Mouse (Mus musculus): ENCODE data around the gene Grk1. TPM values are rescaled to one million over a fixed set of nuclear protein-coding genes. Genes with fewer than 3 reads are reported as not detected.

The Grk1 gene
- polyA plus RNA-seq, 1 experiment from 2014 or later = not detected

GRCm38 (mm10) chr8:13393869-13394268 lies 11.0 kb upstream of the Grk1 start:
- WGBS = 85% methylated on average over 7 of the region's 7 CpGs
- H3K4me1 ChIP-seq (replicated peaks) = no peaks in the 10 kb centered on the region

DNA sequence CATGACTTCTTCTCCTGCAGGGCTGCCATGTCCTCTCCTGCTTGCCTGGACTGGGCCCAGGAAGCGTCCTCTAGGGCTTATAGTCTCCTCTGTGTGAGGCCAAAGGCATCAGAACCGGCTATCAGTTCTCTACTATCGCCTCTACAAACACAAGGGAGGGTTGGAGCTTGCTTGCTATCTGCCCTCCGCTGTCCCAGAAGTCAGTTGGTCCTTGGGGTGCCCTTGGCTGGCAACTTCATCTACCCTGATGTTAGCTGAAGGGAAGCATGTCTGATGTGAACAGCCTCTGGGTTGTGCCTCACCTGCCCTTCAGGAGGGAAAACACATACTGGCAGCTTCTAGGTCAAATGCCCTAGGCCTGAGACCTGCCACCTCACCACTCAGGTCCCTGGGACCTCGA lies 8.2 kb upstream of the Grk1 start, which contains the start of gene Atp4b:
TSS of gene Atp4b (minus strand) at position 101 of the 400 bp plus-strand sequence.
- H3K4me3 ChIP-seq = no peak within 1 kb of the TSS
- H3K36me3 ChIP-seq = no peaks in the 10 kb centered on the region
- no peaks in the 10 kb centered on the region for H3K27me3 ChIP-seq (replicated peaks)
- no peak within 1 kb of the TSS for H3K27ac ChIP-seq (ENCODE audit: poor library complexity, severe bottlenecking)
- no peak within 1 kb of the TSS for H3K9ac ChIP-seq
- ATAC-seq (ENCODE audit: insufficient number of reproducible peaks, low FRiP score) = no peak
- H3K9me3 ChIP-seq (replicated peaks) = no peaks in the 10 kb centered on the region
- no peaks in the 10 kb centered on the region for H3K4me1 ChIP-seq (replicated peaks)
- 61% methylated on average over 5 of the region's 5 CpGs for WGBS
- no peak within 1 kb of the TSS for H3K4me2 ChIP-seq

More at GRCm38 (mm10) chr8:13393869-13394268, 11.0 kb upstream of the Grk1 start:
- no peaks in the 10 kb centered on the region for H3K27me3 ChIP-seq (replicated peaks)
- ATAC-seq (ENCODE audit: insufficient number of reproducible peaks, low FRiP score) = no peak
- H3K4me2 ChIP-seq = no peak overlapping the region
- H3K4me3 ChIP-seq = no peak overlapping the region
- H3K9ac ChIP-seq = no peak overlapping the region
- H3K27ac ChIP-seq (ENCODE audit: poor library complexity, severe bottlenecking) = no peak overlapping the region
- no peaks in the 10 kb centered on the region for H3K9me3 ChIP-seq (replicated peaks)
- no peaks in the 10 kb centered on the region for H3K36me3 ChIP-seq

GRCm38 (mm10) chr8:13403517-13403916 lies 1.4 kb upstream of the Grk1 start:
- Histone ChIP-seq H3K4me1 (replicated peaks) (no peaks in the 10 kb centered on the region), H3K4me3 (no peak overlapping the region), H3K9ac (no peak overlapping the region), H3K9me3 (replicated peaks) (no peaks in the 10 kb centered on the region), H3K36me3 (no peaks in the 10 kb centered on the region), H3K27me3 (replicated peaks) (no peaks in the 10 kb centered on the region), H3K27ac (ENCODE audit: poor library complexity, severe bottlenecking) (no peak overlapping the region), H3K4me2 (no peak overlapping the region)
- 67% methylated on average over 6 of the region's 6 CpGs for WGBS
- ATAC-seq (ENCODE audit: insufficient number of reproducible peaks, low FRiP score) = no peak; the same call in 1 of the 2 replicates

- H3K4me1 ChIP-seq (replicated peaks) = no peaks in the 10 kb centered on the region
- H3K9me3 ChIP-seq (replicated peaks) = no peaks in the 10 kb centered on the region
- H3K27me3 ChIP-seq (replicated peaks) = 0 out of 2 replicates have a peak, but pooled peaks cover 3% of the 10 kb centered on the region
- H3K36me3 ChIP-seq = no peaks in the 10 kb centered on the region
- H3K27ac ChIP-seq (ENCODE audit: poor library complexity, severe bottlenecking) = no peak overlapping the region
- H3K4me2 ChIP-seq = no peak overlapping the region
- WGBS = 83% methylated on average over 5 of the region's 5 CpGs
- no peak for ATAC-seq (ENCODE audit: insufficient number of reproducible peaks, low FRiP score)
- no peak overlapping the region for H3K4me3 ChIP-seq
- no peak overlapping the region for H3K9ac ChIP-seq
Measured at GRCm38 (mm10) chr8:13406011-13406410, 1.1 kb downstream of the Grk1 start.

DNA sequence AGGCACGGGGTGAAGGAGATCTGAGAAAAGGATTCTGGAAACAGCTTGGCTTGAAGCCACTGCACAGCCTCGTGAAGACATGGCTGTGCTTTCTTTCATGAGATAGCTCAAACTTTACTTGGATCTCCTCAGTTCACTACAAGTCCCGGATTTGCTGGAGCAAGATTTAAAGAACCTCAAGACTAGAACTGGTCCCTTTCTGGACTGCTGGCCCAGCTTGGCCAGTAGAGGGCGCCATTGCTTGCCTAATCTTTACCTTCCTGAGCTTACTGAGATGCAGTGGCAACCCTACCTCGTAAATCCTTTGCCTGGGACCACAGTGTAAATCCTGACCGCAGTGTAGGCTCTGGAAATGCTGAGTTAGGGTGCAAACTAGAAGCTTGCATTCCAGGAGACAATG lies 6.7 kb downstream of the Grk1 start:
- H3K27me3 ChIP-seq (replicated peaks) = peaks cover 31% of the 10 kb centered on the region
- no peaks in the 10 kb centered on the region for H3K36me3 ChIP-seq
- WGBS = 32% methylated on average over 6 of the region's 6 CpGs
- H3K9ac ChIP-seq = no peak overlapping the region
- H3K4me2 ChIP-seq = no peak overlapping the region
- no peak for ATAC-seq (ENCODE audit: insufficient number of reproducible peaks, low FRiP score)
- no peak overlapping the region for H3K27ac ChIP-seq (ENCODE audit: poor library complexity, severe bottlenecking)
- no peak overlapping the region for H3K4me3 ChIP-seq
- no peaks in the 10 kb centered on the region for H3K9me3 ChIP-seq (replicated peaks)
- H3K4me1 ChIP-seq (replicated peaks) = no peaks in the 10 kb centered on the region

DNA sequence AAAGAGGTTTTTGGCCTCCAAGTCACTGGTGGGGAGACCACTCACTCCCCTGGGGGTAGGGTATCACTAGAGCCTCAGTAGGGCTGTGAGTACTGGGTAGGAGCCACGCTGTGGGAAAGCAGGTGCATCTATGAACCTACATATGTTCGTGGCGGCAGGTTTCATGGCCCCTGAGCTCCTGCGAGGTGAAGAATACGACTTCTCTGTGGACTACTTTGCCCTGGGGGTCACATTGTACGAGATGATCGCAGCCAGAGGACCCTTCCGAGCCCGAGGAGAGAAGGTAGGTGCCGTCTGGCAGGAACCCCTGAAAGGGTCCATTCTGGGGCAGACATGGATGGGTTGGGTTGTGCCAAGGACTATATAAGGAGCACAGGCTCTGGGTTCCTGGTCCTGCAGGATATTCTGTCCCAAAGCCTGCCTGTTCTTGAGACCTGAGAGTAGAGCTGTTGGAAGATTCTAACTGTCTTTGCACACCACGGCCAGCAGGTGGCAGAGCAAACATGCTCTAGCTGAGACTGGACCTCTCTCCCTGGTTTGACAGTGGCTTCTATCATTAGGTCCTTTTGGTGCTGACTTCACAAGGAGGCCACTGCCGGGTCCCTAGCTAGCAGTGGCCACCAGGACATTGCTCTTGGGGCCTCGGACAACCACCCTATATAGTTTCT lies 8.1 kb downstream of the Grk1 start:
- Histone ChIP-seq H3K36me3 (no peaks in the 10 kb centered on the region), H3K4me1 (replicated peaks) (no peaks in the 10 kb centered on the region), H3K9me3 (replicated peaks) (no peaks in the 10 kb centered on the region), H3K9ac (no peak overlapping the region), H3K27me3 (replicated peaks) (peaks cover 31% of the 10 kb centered on the region), H3K4me2 (no peak overlapping the region), H3K27ac (ENCODE audit: poor library complexity, severe bottlenecking) (no peak overlapping the region), H3K4me3 (no peak overlapping the region)
- ATAC-seq (ENCODE audit: insufficient number of reproducible peaks, low FRiP score) = no peak
- 64% methylated on average over 13 of the region's 13 CpGs for WGBS

DNA sequence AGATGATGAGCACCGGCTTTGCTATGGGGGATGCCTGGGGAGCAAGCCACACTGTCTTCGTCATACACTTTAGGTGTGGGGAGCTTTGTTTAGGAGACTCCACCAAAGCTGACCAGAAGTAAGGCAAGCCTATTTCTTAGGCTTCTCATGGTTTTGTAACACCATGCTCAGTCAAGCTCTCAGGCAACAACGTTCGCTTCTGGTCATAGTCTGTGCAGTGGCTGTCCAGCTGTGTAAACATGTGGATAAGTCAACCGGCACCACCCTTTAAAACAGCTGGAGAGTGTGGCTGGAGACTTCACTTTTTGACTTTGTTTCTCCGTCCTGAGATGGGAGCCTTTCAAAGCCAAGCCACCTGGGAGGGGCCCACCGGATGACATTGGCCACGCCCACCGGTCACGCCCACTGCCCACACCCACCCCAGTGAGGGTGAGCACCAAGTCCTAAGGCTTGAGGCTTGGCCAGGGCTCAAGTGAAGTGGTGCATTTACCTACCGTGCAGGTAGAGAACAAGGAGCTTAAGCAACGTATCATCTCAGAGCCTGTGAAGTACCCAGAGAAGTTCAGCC lies 9.0 kb downstream of the Grk1 start:
- ATAC-seq (ENCODE audit: insufficient number of reproducible peaks, low FRiP score) = no peak
- 55% methylated on average over 12 of the region's 12 CpGs for WGBS
- Histone ChIP-seq H3K4me2 (no peak overlapping the region), H3K4me3 (no peak overlapping the region), H3K9me3 (replicated peaks) (no peaks in the 10 kb centered on the region), H3K27me3 (replicated peaks) (peaks cover 31% of the 10 kb centered on the region), H3K36me3 (no peaks in the 10 kb centered on the region), H3K9ac (no peak overlapping the region), H3K27ac (ENCODE audit: poor library complexity, severe bottlenecking) (no peak overlapping the region), H3K4me1 (replicated peaks) (no peaks in the 10 kb centered on the region)

- no peaks in the 10 kb centered on the region for H3K36me3 ChIP-seq
- no peak overlapping the region for H3K9ac ChIP-seq
- ATAC-seq (ENCODE audit: insufficient number of reproducible peaks, low FRiP score) = no peak
- no peaks in the 10 kb centered on the region for H3K9me3 ChIP-seq (replicated peaks)
- 69% methylated on average over 10 of the region's 10 CpGs for WGBS
- H3K27me3 ChIP-seq (replicated peaks) = peaks cover 28% of the 10 kb centered on the region
- no peak overlapping the region for H3K4me3 ChIP-seq
- no peaks in the 10 kb centered on the region for H3K4me1 ChIP-seq (replicated peaks)
- H3K27ac ChIP-seq (ENCODE audit: poor library complexity, severe bottlenecking) = no peak overlapping the region
- H3K4me2 ChIP-seq = no peak overlapping the region
Measured at GRCm38 (mm10) chr8:13415879-13416278, 11.0 kb downstream of the Grk1 start.

DNA sequence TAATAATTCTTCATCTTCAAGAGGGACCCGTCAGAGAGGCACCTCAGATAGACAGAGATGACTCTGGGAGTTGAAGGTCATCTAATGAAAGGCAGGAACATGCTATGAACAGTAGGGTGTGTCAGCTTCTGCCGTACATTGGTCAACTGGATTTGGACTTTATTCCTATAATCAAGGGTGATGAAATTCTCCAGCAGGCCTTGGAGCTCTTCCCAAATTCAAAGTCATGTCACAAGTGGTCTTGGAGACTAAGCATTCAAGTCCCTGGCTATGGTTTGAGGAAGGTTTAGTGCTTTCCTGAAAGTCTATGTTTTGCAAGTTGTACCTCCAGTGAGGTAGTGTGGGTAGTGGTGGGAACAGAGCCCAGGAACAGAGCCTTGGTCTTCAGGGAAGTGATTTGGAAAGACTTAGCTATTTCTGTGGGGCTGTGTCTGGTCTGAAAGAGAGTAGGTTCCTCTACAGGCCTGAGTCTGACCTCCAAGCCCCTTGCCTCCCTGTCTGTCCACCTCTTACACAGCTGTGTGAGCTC lies 14.3 kb downstream of the Grk1 start:
- H3K27ac ChIP-seq (ENCODE audit: poor library complexity, severe bottlenecking) = no peak overlapping the region
- H3K4me2 ChIP-seq = no peak overlapping the region
- no peaks in the 10 kb centered on the region for H3K36me3 ChIP-seq
- ATAC-seq (ENCODE audit: insufficient number of reproducible peaks, low FRiP score) = no peak
- no peak overlapping the region for H3K9ac ChIP-seq
- no peak overlapping the region for H3K4me3 ChIP-seq
- 69% methylated on average over 2 of the region's 2 CpGs for WGBS
- H3K4me1 ChIP-seq (replicated peaks) = no peaks in the 10 kb centered on the region
- H3K27me3 ChIP-seq (replicated peaks) = peaks cover 14% of the 10 kb centered on the region
- H3K9me3 ChIP-seq (replicated peaks) = no peaks in the 10 kb centered on the region

DNA sequence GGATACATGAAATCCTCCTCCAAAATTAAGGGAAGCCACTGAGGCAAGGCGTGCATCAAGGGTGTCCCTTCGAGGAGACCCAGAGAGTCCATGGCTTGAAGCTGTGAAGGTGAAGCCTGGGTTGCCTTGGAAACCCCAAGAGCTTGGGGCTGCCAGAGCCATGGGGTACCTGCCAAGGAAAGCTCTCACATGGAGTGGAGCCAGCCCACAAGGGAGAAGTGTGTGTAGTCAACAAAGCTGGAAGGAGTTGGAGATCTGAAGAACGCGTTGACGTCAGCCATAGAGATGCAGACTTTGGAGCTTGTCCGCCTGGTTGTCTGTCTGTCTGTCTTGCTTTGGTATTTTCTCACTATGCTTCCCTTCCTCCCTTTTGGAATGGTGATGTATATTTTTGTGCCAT lies 16.1 kb downstream of the Grk1 start:
- ATAC-seq (ENCODE audit: insufficient number of reproducible peaks, low FRiP score) = no peak
- no peak overlapping the region for H3K27ac ChIP-seq (ENCODE audit: poor library complexity, severe bottlenecking)
- no peak overlapping the region for H3K4me2 ChIP-seq
- no peaks in the 10 kb centered on the region for H3K9me3 ChIP-seq (replicated peaks)
- 0 out of 2 replicates have a peak, but pooled peaks cover 2% of the 10 kb centered on the region for H3K27me3 ChIP-seq (replicated peaks)
- H3K4me3 ChIP-seq = no peak overlapping the region
- 86% methylated on average over 6 of the region's 6 CpGs for WGBS
- no peaks in the 10 kb centered on the region for H3K36me3 ChIP-seq
- H3K9ac ChIP-seq = no peak overlapping the region
- H3K4me1 ChIP-seq (replicated peaks) = no peaks in the 10 kb centered on the region

DNA sequence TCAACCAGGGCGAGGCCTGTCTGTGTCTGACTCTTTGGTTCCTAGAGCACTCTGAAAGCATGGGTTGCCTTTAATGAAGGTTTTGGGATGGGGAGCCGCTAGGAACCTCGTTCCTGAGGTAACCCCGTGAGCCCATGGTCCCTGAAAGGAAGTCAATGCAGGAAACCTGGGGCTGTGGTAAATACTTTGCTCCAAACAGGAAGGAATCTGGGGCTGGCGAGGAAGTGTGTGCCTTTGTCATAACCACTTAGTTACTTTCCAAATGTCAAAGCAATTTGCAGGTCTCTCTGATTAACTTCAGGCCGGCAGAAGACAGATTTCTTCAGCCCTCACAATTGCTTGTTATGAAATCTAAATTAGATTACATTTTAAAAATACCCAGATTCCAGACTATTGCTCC lies 22.5 kb downstream of the Grk1 start:
- H3K27ac ChIP-seq (ENCODE audit: poor library complexity, severe bottlenecking) = no peak overlapping the region
- no peak overlapping the region for H3K4me2 ChIP-seq
- H3K36me3 ChIP-seq = no peaks in the 10 kb centered on the region
- H3K4me1 ChIP-seq (replicated peaks) = 0 out of 2 replicates have a peak, but pooled peaks cover 4% of the 10 kb centered on the region
- H3K9me3 ChIP-seq (replicated peaks) = no peaks in the 10 kb centered on the region
- H3K9ac ChIP-seq = no peak overlapping the region
- WGBS = 58% methylated on average over 6 of the region's 6 CpGs
- H3K27me3 ChIP-seq (replicated peaks) = no peaks in the 10 kb centered on the region; the same call in 1 of the 2 replicates
- no peak for ATAC-seq (ENCODE audit: insufficient number of reproducible peaks, low FRiP score)
- no peak overlapping the region for H3K4me3 ChIP-seq

Data from heart, embryonic 12.5 days (tissue).